Comparison of ENCODE assay signal across 8 mouse cellular contexts in genomic region chr4:133479458-133480184, GRCm38 (mm10). TPM values are rescaled to one million over a fixed set of nuclear protein-coding genes. Genes with fewer than 3 reads are reported as not detected.
DNase-seq lines count a peak whose midpoint lies in the region; ATAC-seq and TF ChIP-seq lines count a peak whose summit lies in the region.

Gene Tent5b (plus strand): TSS chr4:133480132.

- intact Hi-C loops in left cerebral cortex, adult 2 months (cut with DNase I): loop anchor here (1.0 kb wide), 1 partner anchor 15 kb away; no protein-coding TSS in a partner anchor

- no peaks in the 10 kb centered on the region; the same call in 1 of the 2 replicates for H3K27me3 ChIP-seq in hindbrain, postnatal 0 days (ENCODE audit: insufficient read depth, low read length)
- peaks cover 87% of the 10 kb centered on the region for H3K27me3 ChIP-seq in megakaryocyte, embryonic 14.5 days (replicated peaks)

- TF ChIP-seq CTCF in hindbrain, postnatal 0 days (IDR thresholded peaks at IDR 0.05; ENCODE audit: low read depth): peak; percentile 93
- TF ChIP-seq CTCF in left cerebral cortex, adult 2 months (IDR thresholded peaks at IDR 0.05): peak; percentile 86

- 3% methylated on average over 29 of the region's 29 CpGs for WGBS in hindbrain, postnatal 0 days

- ATAC-seq in hindbrain, postnatal 0 days: peak; percentile 98

- no peak within 1 kb of the TSS for H3K9ac ChIP-seq in hindbrain, postnatal 0 days (replicated peaks; ENCODE audit: low read length)

- H3K4me1 ChIP-seq in hindbrain, postnatal 0 days (ENCODE audit: insufficient read depth, low read length): peaks cover 4% of the 10 kb centered on the region; the same call in 1 of the 2 replicates
- H3K4me1 ChIP-seq in megakaryocyte, embryonic 14.5 days: peaks cover 29% of the 10 kb centered on the region

- peak within 1 kb of the TSS; percentile 28 for H3K4me3 ChIP-seq in hindbrain, postnatal 0 days (ENCODE audit: low read length)
- H3K4me3 ChIP-seq in left cerebral cortex, adult 2 months: peak within 1 kb of the TSS; percentile 29; the same call in 1 of the 2 replicates
- H3K4me3 ChIP-seq in megakaryocyte, embryonic 14.5 days (replicated peaks): peak within 1 kb of the TSS; percentile 90

- DNase-seq in WW6 (ENCODE audit: low read depth, low spot score): peak; percentile 98
- DNase-seq in cerebellum, postnatal 4 days (ENCODE audit: low spot score in 2 of 2): peak; percentile 94 to 98
- peak; percentile 100 for DNase-seq in gastrocnemius, adult 18-20 months (ENCODE audit: low spot score)
- DNase-seq in hindbrain, postnatal 0 days (ENCODE audit: low spot score): peak; percentile 98
- peak; percentile 86 to 92 for DNase-seq in left cerebral cortex, adult 2 months (ENCODE audit: extremely low spot score in 1 of 2, low spot score in 2 of 2)
- peak; percentile 98 for DNase-seq in right cerebral cortex, postnatal 10 days (ENCODE audit: low spot score in 2 of 2)
- DNase-seq in urinary bladder, postnatal 25 days (ENCODE audit: low spot score): peak; percentile 99

- no peaks in the 10 kb centered on the region for H3K36me3 ChIP-seq in hindbrain, postnatal 0 days (ENCODE audit: insufficient read depth, low read length)
- no peaks in the 10 kb centered on the region for H3K36me3 ChIP-seq in megakaryocyte, embryonic 14.5 days (replicated peaks; ENCODE audit: low read length)

- H3K9me3 ChIP-seq in hindbrain, postnatal 0 days (ENCODE audit: low read length): no peaks in the 10 kb centered on the region
- H3K9me3 ChIP-seq in megakaryocyte, embryonic 14.5 days: no peaks in the 10 kb centered on the region

- peak within 1 kb of the TSS; percentile 45 for H3K4me2 ChIP-seq in hindbrain, postnatal 0 days (ENCODE audit: low read depth, low read length)

- no peak within 1 kb of the TSS for H3K27ac ChIP-seq in hindbrain, postnatal 0 days
- H3K27ac ChIP-seq in left cerebral cortex, adult 2 months: no peak within 1 kb of the TSS

RNA-seq across cellular contexts. Expression of gene Tent5b, which starts in this region (rescaled TPM):
- total RNA-seq in gastrocnemius, adult 18-20 months (2021): 1 to 10 TPM; 1.1 to 2.2 TPM
- 1.3 and 3.6 TPM in 2 replicates for total RNA-seq in hindbrain, postnatal 0 days (2014; rRNA removed)
- polyA plus RNA-seq in hindbrain, postnatal 0 days (2015; fragmentation: Nextera tagmentation; extraction: Ambion mirVana): 0.49 and 0.55 TPM in 2 replicates
- total RNA-seq in left cerebral cortex, adult 2 months (2021): not detected
- 0.97 TPM in 1 of 2 replicates, not detected in the other for polyA plus RNA-seq in megakaryocyte, embryonic 14.5 days (2012; ENCODE audit: insufficient read depth, low replicate concordance)

Comparison
In these comparisons a context has a peak if more than half of its experiments do, and no peak if none do; other contexts are left out.
1. Peak in DNase-seq and H3K4me3 ChIP-seq in left cerebral cortex, adult 2 months; RNA of the gene not detected or under 1 TPM.
2. H3K4me3 ChIP-seq: peak in every context shown above with its lines; median percentile 90 in megakaryocyte, embryonic 14.5 days; 29 in left cerebral cortex, adult 2 months; 28 in hindbrain, postnatal 0 days.